Mouse (Mus musculus): ENCODE results near the gene Plac1. TPM values are rescaled to one million over a fixed set of nuclear protein-coding genes. Genes with fewer than 3 reads are reported as not detected.

Plac1 gene
- total and polyA plus RNA-seq, 3 experiments, result not detected

GRCm38 (mm10) chrX:53270063-53270432 lies 30.1 kb upstream of the Plac1 start:
- Histone ChIP-seq H3K4me3 (ENCODE audit: control insufficient read depth in 1 of 2, insufficient read depth in 1 of 2, low read depth in 2 of 2, low read length in 2 of 2) (peak overlapping the region; percentile 56 to 77), H3K36me3 (ENCODE audit: control insufficient read depth in 1 of 2, insufficient read depth in 2 of 2, low read length in 2 of 2) (no peaks in the 10 kb centered on the region), H3K27ac (ENCODE audit: control insufficient read depth, low read depth, low read length) (peak overlapping the region; percentile 63), H3K79me2 (ENCODE audit: control insufficient read depth, insufficient read depth, low read length, poor library complexity) (peaks cover 4% of the 10 kb centered on the region; the same call in 1 of the 2 replicates), H3K9ac (ENCODE audit: control insufficient read depth, low read depth, low read length, poor library complexity, severe bottlenecking) (peak overlapping the region; percentile 72), H3K4me1 (ENCODE audit: control insufficient read depth in 1 of 2, insufficient read depth in 2 of 2, low read length in 2 of 2) (peaks cover 0 to 8% of the 10 kb centered on the region in 2 experiments; a peak in 1 of 4 replicates), H3K9me3 (replicated peaks; ENCODE audit: insufficient read depth, low read length) (no peaks in the 10 kb centered on the region), H3K27me3 (ENCODE audit: control insufficient read depth in 1 of 2, insufficient read depth in 2 of 2, low read length in 2 of 2) (no peaks in the 10 kb centered on the region; a peak in 1 of 4 replicates)
- no peak for DNase-seq (ENCODE audit: low read depth, low spot score)
- TF ChIP-seq CHD2 (IDR thresholded peaks at IDR 0.05; ENCODE audit: low read length) (no peak), MYC (IDR thresholded peaks at IDR 0.05; ENCODE audit: low read depth, low read length) (0 out of 2 replicates have a peak, but pooled peaks have one; percentile 20), MYB (IDR thresholded peaks at IDR 0.05; ENCODE audit: low read depth, low read length) (0 out of 2 replicates have a peak, but pooled peaks have one; percentile 31)

GRCm38 (mm10) chrX:53269289-53270062 lies 29.6 kb upstream of the Plac1 start, which contains the start of gene Fam122b:
Gene Fam122b, minus strand, starts transcription at chrX:53269805.
- H3K4me3 ChIP-seq (ENCODE audit: control insufficient read depth in 1 of 2, insufficient read depth in 1 of 2, low read depth in 2 of 2, low read length in 2 of 2), result peak within 1 kb of the TSS; percentile 79 to 88
- H3K36me3 ChIP-seq (ENCODE audit: control insufficient read depth in 1 of 2, insufficient read depth in 2 of 2, low read length in 2 of 2), result no peaks in the 10 kb centered on the region
- H3K9ac ChIP-seq (ENCODE audit: control insufficient read depth, low read depth, low read length, poor library complexity, severe bottlenecking), result peak within 1 kb of the TSS; percentile 96
- peaks cover 0 to 8% of the 10 kb centered on the region in 2 experiments; a peak in 1 of 4 replicates for H3K4me1 ChIP-seq (ENCODE audit: control insufficient read depth in 1 of 2, insufficient read depth in 2 of 2, low read length in 2 of 2)
- H3K27ac ChIP-seq (ENCODE audit: control insufficient read depth, low read depth, low read length), result peak within 1 kb of the TSS; percentile 63
- H3K79me2 ChIP-seq (ENCODE audit: control insufficient read depth, insufficient read depth, low read length, poor library complexity), result peaks cover 4% of the 10 kb centered on the region; the same call in 1 of the 2 replicates
- no peaks in the 10 kb centered on the region; a peak in 1 of 4 replicates for H3K27me3 ChIP-seq (ENCODE audit: control insufficient read depth in 1 of 2, insufficient read depth in 2 of 2, low read length in 2 of 2)
- H3K9me3 ChIP-seq (replicated peaks; ENCODE audit: insufficient read depth, low read length), result no peaks in the 10 kb centered on the region
- peak; percentile 91 for DNase-seq (ENCODE audit: low read depth, low spot score)
- TF ChIP-seq POLR2A (IDR thresholded peaks at IDR 0.05; ENCODE audit: control insufficient read depth in 1 of 2, insufficient read depth in 1 of 2, low read depth in 1 of 2, low read length in 2 of 2, poor library complexity in 1 of 2) (peak in 1 of 2 experiments; percentile 62; a peak in 2 of 4 replicates), CTCF (IDR thresholded peaks at IDR 0.05 in 2 of 3, conservative IDR thresholded peaks at IDR 0.05 in 1 of 3; ENCODE audit: control insufficient read depth in 1 of 3, insufficient read depth in 1 of 3, low read depth in 2 of 3, low read length in 3 of 3, poor library complexity in 1 of 3, severe bottlenecking in 1 of 3) (no peak), MXI1 (IDR thresholded peaks at IDR 0.05; ENCODE audit: low read depth, low read length) (peak; percentile 44; the same call in 1 of the 2 replicates), POLR2AphosphoS2 (IDR thresholded peaks at IDR 0.05; ENCODE audit: low read length) (no peak; the same call in 1 of the 2 replicates), ZMIZ1 (IDR thresholded peaks at IDR 0.05; ENCODE audit: low read depth, low read length) (0 out of 2 replicates have a peak, but pooled peaks have one; percentile 38), HCFC1 (IDR thresholded peaks at IDR 0.05; ENCODE audit: low read depth, low read length) (peak; percentile 88), EP300 (IDR thresholded peaks at IDR 0.05; ENCODE audit: low read depth in 1 of 2, low read length in 2 of 2) (no peak), GABPA (IDR thresholded peaks at IDR 0.05; ENCODE audit: low read depth, low read length) (no peak), RAD21 (IDR thresholded peaks at IDR 0.05; ENCODE audit: low read depth, low read length) (no peak), POLR2AphosphoS5 (IDR thresholded peaks at IDR 0.05; ENCODE audit: borderline replicate concordance, low read depth, low read length) (no peak), RCOR1 (IDR thresholded peaks at IDR 0.05; ENCODE audit: low read depth, low read length) (no peak), MYB (IDR thresholded peaks at IDR 0.05; ENCODE audit: low read depth, low read length) (no peak), KAT2A (conservative IDR thresholded peaks at IDR 0.05; ENCODE audit: low read depth, low read length) (peak; percentile 67; the same call in 1 of the 2 replicates), SMC3 (IDR thresholded peaks at IDR 0.05; ENCODE audit: low read depth, low read length) (no peak), USF1 (IDR thresholded peaks at IDR 0.05; ENCODE audit: low read depth, low read length) (no peak), JUND (IDR thresholded peaks at IDR 0.05; ENCODE audit: low read depth, low read length) (no peak), SIN3A (IDR thresholded peaks at IDR 0.05; ENCODE audit: low read length) (peak; percentile 83), NRF1 (IDR thresholded peaks at IDR 0.05; ENCODE audit: insufficient read depth, low read depth, low read length, poor library complexity, severe bottlenecking) (peak; percentile 87), MAZ (IDR thresholded peaks at IDR 0.05; ENCODE audit: low read depth, low read length) (no peak), ZKSCAN1 (IDR thresholded peaks at IDR 0.05; ENCODE audit: low read depth, low read length) (no peak), NELFE (IDR thresholded peaks at IDR 0.05; ENCODE audit: low read depth, low read length) (peak; percentile 60), BHLHE40 (IDR thresholded peaks at IDR 0.05; ENCODE audit: borderline replicate concordance, low read depth, low read length) (no peak), ZC3H11A (IDR thresholded peaks at IDR 0.05; ENCODE audit: low read depth, low read length) (no peak), ELF1 (IDR thresholded peaks at IDR 0.05; ENCODE audit: low read depth, low read length) (peak; percentile 97), MAFK (IDR thresholded peaks at IDR 0.05; ENCODE audit: borderline replicate concordance, low read depth, low read length) (no peak), UBTF (IDR thresholded peaks at IDR 0.05; ENCODE audit: borderline replicate concordance, insufficient read depth, low read depth, low read length) (no peak), CHD2 (IDR thresholded peaks at IDR 0.05; ENCODE audit: low read length) (no peak), MEF2A (IDR thresholded peaks at IDR 0.05; ENCODE audit: extremely low read depth, insufficient replicate concordance, low read depth, low read length, poor library complexity, severe bottlenecking) (no peak)
